Mouse (Mus musculus) midbrain, postnatal 0 days (tissue): Measurements from ENCODE around the gene Polq. TPM values are rescaled to one million over a fixed set of nuclear protein-coding genes. Genes with fewer than 3 reads are reported as not detected.

Source experiments
- ATAC-seq: fragments of 200-750 bp; cut with Nextera tagmentation; 2 replicates; pipeline ENCODE4 v1.8.0; 2017; ENCODE audit warnings: moderate number of reproducible peaks, mild to moderate bottlenecking, moderate TSS enrichment, moderate library complexity; ENCODE audit not compliant: low FRiP score
- DNase-seq: peaks from one replicate; pipeline ENCODE4 v3.0.0-alpha.2; 2015; ENCODE audit warnings: low spot score
- H3K27ac ChIP-seq: fragments of 300-500 bp; sonication (generic); 2 replicates; pipeline ENCODE4 v1.5.1; 2014; ENCODE audit warnings: low read depth, mild to moderate bottlenecking, low read length, mixed read lengths
- H3K27me3 ChIP-seq: fragments of 300-500 bp; sonication (generic); 2 replicates; pipeline ENCODE4 v1.6.1; 2014; ENCODE audit warnings: low read length, control low read depth, mixed read lengths; ENCODE audit not compliant: insufficient read depth
- H3K36me3 ChIP-seq: fragments of 300-500 bp; sonication (generic); 2 replicates; pipeline ENCODE4 v1.6.1; 2014; ENCODE audit warnings: low read length, control low read depth, mixed read lengths; ENCODE audit not compliant: insufficient read depth
- H3K4me1 ChIP-seq: fragments of 300-500 bp; sonication (generic); 2 replicates; pipeline ENCODE4 v1.6.1; 2014; ENCODE audit warnings: mild to moderate bottlenecking, control low read depth, antibody characterized with exemption, low read length, mixed read lengths; ENCODE audit not compliant: insufficient read depth
- H3K4me2 ChIP-seq: fragments of 300-500 bp; sonication (generic); 2 replicates; pipeline ENCODE4 v1.6.1; 2014; ENCODE audit warnings: low read depth, mild to moderate bottlenecking, low read length, mixed read lengths; ENCODE audit not compliant: poor library complexity, severe bottlenecking
- H3K4me3 ChIP-seq: fragments of 300-500 bp; sonication (generic); 2 replicates; pipeline ENCODE4 v1.5.1; 2014; ENCODE audit warnings: low read depth, mild to moderate bottlenecking, low read length, moderate library complexity
- H3K9ac ChIP-seq: fragments of 300-500 bp; sonication (generic); replicated peaks from 2 replicates; pipeline ENCODE4 v1.6.1; 2014; ENCODE audit warnings: mild to moderate bottlenecking, low read length, moderate library complexity, mixed read lengths; ENCODE audit not compliant: poor library complexity, severe bottlenecking
- H3K9me3 ChIP-seq: fragments of 300-500 bp; sonication (generic); 2 replicates; pipeline ENCODE4 v1.6.1; 2016; ENCODE audit warnings: low read length, control low read depth
- CTCF ChIP-seq: IDR thresholded peaks from 2 replicates; pipeline ENCODE4 v1.5.1; 2016; ENCODE audit warnings: antibody characterized with exemption, mild to moderate bottlenecking
- WGBS: fragments of 180-500 bp; shearing (Covaris S2); extraction: QIAGEN DNeasy Blood & Tissue Kit; methylation state at CpG from one replicate; pipeline ENCODE4 v1.1.7; 2014; 5-methylcytosine and 5-hydroxymethylcytosine counted together
- polyA plus RNA-seq: library from polyadenylated mRNA; unstranded; fragments of >200 nt; fragmentation: Nextera tagmentation; extraction: Ambion mirVana; gene quantifications from 2 replicates; pipeline ENCODE4 v1.2.1, GENCODE M21; 2015
- total RNA-seq: library from RNA; depleted of rRNA; stranded (reverse); fragments of >200 nt; gene quantifications from 2 replicates; pipeline ENCODE4 v1.2.3, GENCODE M21; 2014; rRNA removed

Polq gene
- 1.0 and 3.1 TPM in 2 replicates for total RNA-seq
- 0.99 and 1.5 TPM in 2 replicates for polyA plus RNA-seq

- WGBS = 5% methylated on average over 30 of the region's 30 CpGs
- Histone ChIP-seq H3K27ac (no peak within 1 kb of the TSS), H3K36me3 (no peaks in the 10 kb centered on the region), H3K9me3 (no peaks in the 10 kb centered on the region), H3K27me3 (no peaks in the 10 kb centered on the region), H3K4me3 (peak within 1 kb of the TSS; percentile 63), H3K9ac (peak within 1 kb of the TSS; percentile 57), H3K4me2 (peak within 1 kb of the TSS; percentile 97), H3K4me1 (peaks cover 9% of the 10 kb centered on the region; the same call in 1 of the 2 replicates)
- peak; percentile 97 for DNase-seq
- 0 out of 2 replicates have a peak, but pooled peaks have one; percentile 5 for TF ChIP-seq CTCF
- peak; percentile 95 for ATAC-seq
Measured at GRCm38 (mm10) chr16:37011061-37011921, at the start of gene Polq. Gene Polq, plus strand, starts transcription at chr16:37011786.

GRCm38 (mm10) chr16:36963415-36963814 is 48.2 kb upstream of the Polq start:
- no peaks in the 10 kb centered on the region for H3K9me3 ChIP-seq
- ATAC-seq (no peak), DNase-seq (no peak)
- 85% methylated on average over 4 of the region's 4 CpGs for WGBS
- no peak overlapping the region for H3K4me3 ChIP-seq
- no peaks in the 10 kb centered on the region for H3K36me3 ChIP-seq
- H3K9ac ChIP-seq = no peak overlapping the region
- H3K4me2 ChIP-seq = no peak overlapping the region
- H3K27me3 ChIP-seq = no peaks in the 10 kb centered on the region
- H3K4me1 ChIP-seq = no peaks in the 10 kb centered on the region
- no peak overlapping the region for H3K27ac ChIP-seq
- no peak for TF ChIP-seq CTCF

- Histone ChIP-seq H3K9ac (no peak overlapping the region), H3K4me2 (no peak overlapping the region), H3K27me3 (no peaks in the 10 kb centered on the region), H3K36me3 (no peaks in the 10 kb centered on the region), H3K4me1 (no peaks in the 10 kb centered on the region), H3K4me3 (no peak overlapping the region), H3K27ac (no peak overlapping the region), H3K9me3 (no peaks in the 10 kb centered on the region)
- 92% methylated on average over 2 of the region's 2 CpGs for WGBS
- DNase-seq (no peak), ATAC-seq (no peak)
- TF ChIP-seq CTCF = no peak
Measured at GRCm38 (mm10) chr16:36979127-36979526, 32.5 kb upstream of the Polq start.

DNA sequence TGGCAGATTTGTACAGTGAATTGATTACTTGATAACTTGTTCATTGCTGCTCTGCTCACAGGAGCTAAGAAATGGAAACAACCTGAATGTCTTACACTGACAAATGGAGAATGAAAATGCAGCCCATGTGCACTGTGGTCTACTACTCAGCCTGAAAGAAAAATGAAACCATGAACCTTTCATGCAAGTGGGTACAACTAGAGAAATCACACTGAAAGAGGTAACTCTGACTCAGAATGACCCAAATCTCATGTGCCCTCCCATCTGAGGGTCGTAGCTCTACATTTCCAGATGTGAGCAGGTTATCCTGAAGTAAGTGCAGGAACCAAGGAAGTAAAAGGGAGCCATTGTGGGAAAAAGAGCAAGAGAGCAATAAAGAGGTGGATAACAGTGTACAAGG is 27.8 kb upstream of the Polq start:
- no peak for TF ChIP-seq CTCF
- H3K4me2 ChIP-seq = no peak overlapping the region
- WGBS = 86% methylated on average over 1 of the region's 1 CpGs
- ATAC-seq = no peak
- no peaks in the 10 kb centered on the region for H3K36me3 ChIP-seq
- no peak overlapping the region for H3K4me3 ChIP-seq
- H3K27me3 ChIP-seq = no peaks in the 10 kb centered on the region
- DNase-seq = no peak
- no peaks in the 10 kb centered on the region for H3K4me1 ChIP-seq
- H3K27ac ChIP-seq = no peak overlapping the region
- H3K9me3 ChIP-seq = no peaks in the 10 kb centered on the region
- H3K9ac ChIP-seq = no peak overlapping the region

DNA sequence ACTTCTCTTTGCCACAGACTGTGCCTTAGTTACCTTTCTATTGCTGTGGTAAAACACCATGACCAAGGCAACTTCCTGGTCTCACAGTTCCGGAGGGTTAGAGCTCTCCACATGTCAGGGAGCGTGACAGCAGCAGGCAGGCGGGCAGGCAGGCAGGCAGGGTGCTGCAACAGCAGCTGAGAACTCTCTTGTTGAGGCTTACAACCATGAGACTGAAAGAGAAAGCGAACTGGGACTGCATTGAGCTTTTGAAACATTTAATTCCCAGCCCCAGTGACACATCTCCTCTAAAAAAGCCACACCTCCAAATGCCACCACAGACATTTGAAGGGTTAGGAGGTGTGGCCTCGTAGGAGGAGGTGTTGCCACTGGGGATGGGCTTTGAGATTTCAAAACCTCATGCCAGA is 25.9 kb upstream of the Polq start:
- Histone ChIP-seq H3K27ac (no peak overlapping the region), H3K9me3 (no peaks in the 10 kb centered on the region), H3K4me1 (no peaks in the 10 kb centered on the region), H3K27me3 (no peaks in the 10 kb centered on the region), H3K36me3 (no peaks in the 10 kb centered on the region), H3K4me3 (no peak overlapping the region), H3K4me2 (no peak overlapping the region), H3K9ac (no peak overlapping the region)
- ATAC-seq = no peak
- no peak for TF ChIP-seq CTCF
- 66% methylated on average over 5 of the region's 5 CpGs for WGBS
- no peak for DNase-seq

- ATAC-seq (no peak), DNase-seq (no peak)
- Histone ChIP-seq H3K9ac (no peak overlapping the region), H3K4me2 (no peak overlapping the region), H3K9me3 (no peaks in the 10 kb centered on the region), H3K4me3 (no peak overlapping the region), H3K27ac (no peak overlapping the region), H3K36me3 (no peaks in the 10 kb centered on the region), H3K4me1 (no peaks in the 10 kb centered on the region), H3K27me3 (no peaks in the 10 kb centered on the region)
- no peak for TF ChIP-seq CTCF
- WGBS = 74% methylated on average over 2 of the region's 2 CpGs
Measured at GRCm38 (mm10) chr16:36987399-36987798, 24.2 kb upstream of the Polq start.
